Mouse (Mus musculus) heart, adult 2 months (tissue): ENCODE measurements around the gene Rassf8. TPM values are rescaled to one million over a fixed set of nuclear protein-coding genes. Genes with fewer than 3 reads are reported as not detected.
A peak's percentile ranks its signal among the peaks of the same experiment; 100 is the strongest.

Experiments used
- DNase-seq, 2 experiments: peaks; one replicate each; pipeline ENCODE4 v3.0.0; 2021
- H3K27ac ChIP-seq: fragments of 200-600 bp; 2 replicates; pipeline ENCODE4 v1.8.1; 2022
- H3K27me3 ChIP-seq: fragments of 200-500 bp; 2 replicates; pipeline ENCODE4 v1.6.1; 2012; ENCODE audit warnings: mild to moderate bottlenecking, low read length, inconsistent platforms, mixed read lengths; ENCODE audit not compliant: control insufficient read depth, insufficient read depth
- H3K36me3 ChIP-seq: fragments of 200-500 bp; 2 replicates; pipeline ENCODE4 v1.6.1; 2012; ENCODE audit warnings: low read length, inconsistent platforms; ENCODE audit not compliant: control insufficient read depth, insufficient read depth
- H3K4me1 ChIP-seq: fragments of 200-500 bp; 2 replicates; pipeline ENCODE4 v1.6.1; 2011; ENCODE audit warnings: low read length; ENCODE audit not compliant: control insufficient read depth, insufficient read depth
- H3K4me3 ChIP-seq: fragments of 200-600 bp; 2 replicates; pipeline ENCODE4 v1.8.1; 2022
- H3K79me2 ChIP-seq: fragments of 200-500 bp; replicated peaks from 2 replicates; pipeline ENCODE4 v1.6.1; 2012; ENCODE audit warnings: mild to moderate bottlenecking, inconsistent platforms, low read length, moderate library complexity, mixed read lengths; ENCODE audit not compliant: control insufficient read depth, insufficient read depth
- H3K9ac ChIP-seq: fragments of 200-500 bp; 2 replicates; pipeline ENCODE4 v1.6.1; 2012; ENCODE audit warnings: low read depth, mild to moderate bottlenecking, control low read depth, inconsistent platforms, low read length, mixed read lengths
- CTCF ChIP-seq: fragments of 200-600 bp; IDR thresholded peaks from 2 replicates; pipeline ENCODE4 v1.8.1; 2022; ENCODE audit warnings: antibody characterized with exemption, mild to moderate bottlenecking, moderate library complexity
- EP300 ChIP-seq: fragments of 200-500 bp; IDR thresholded peaks from 2 replicates; pipeline ENCODE4 v1.6.1; 2011; ENCODE audit warnings: low read depth, low read length, control low read depth; ENCODE audit not compliant: insufficient read depth
- POLR2A ChIP-seq: fragments of 200-500 bp; IDR thresholded peaks from 2 replicates; pipeline ENCODE4 v1.6.1; 2011; ENCODE audit warnings: mild to moderate bottlenecking, low read depth, low read length, control low read depth; ENCODE audit not compliant: insufficient read depth
- WGBS: fragments of 180-500 bp; shearing (Covaris S2); methylation state at CpG from one replicate; pipeline ENCODE4 v1.1.7; 2018; 5-methylcytosine and 5-hydroxymethylcytosine counted together
- intact Hi-C: fragments of 180-260 bp; cut with DNase I; formaldehyde crosslinking; loops from one replicate; pipeline ENCODE4 v1.15.1; 2025
- polyA plus RNA-seq: library from polyadenylated mRNA; depleted of rRNA; stranded (reverse); fragments of >200 nt; gene quantifications from 2 replicates; pipeline ENCODE4 v1.2.3, GENCODE M21; 2012
- total RNA-seq, 2 experiments: library from RNA; stranded (reverse); gene quantifications; 2 replicates each; pipeline ENCODE4 v1.2.3; 2021

Gene Rassf8
- total and polyA plus RNA-seq, 3 experiments, result 18.1 to 58.2 (median 56.9) TPM

DNA sequence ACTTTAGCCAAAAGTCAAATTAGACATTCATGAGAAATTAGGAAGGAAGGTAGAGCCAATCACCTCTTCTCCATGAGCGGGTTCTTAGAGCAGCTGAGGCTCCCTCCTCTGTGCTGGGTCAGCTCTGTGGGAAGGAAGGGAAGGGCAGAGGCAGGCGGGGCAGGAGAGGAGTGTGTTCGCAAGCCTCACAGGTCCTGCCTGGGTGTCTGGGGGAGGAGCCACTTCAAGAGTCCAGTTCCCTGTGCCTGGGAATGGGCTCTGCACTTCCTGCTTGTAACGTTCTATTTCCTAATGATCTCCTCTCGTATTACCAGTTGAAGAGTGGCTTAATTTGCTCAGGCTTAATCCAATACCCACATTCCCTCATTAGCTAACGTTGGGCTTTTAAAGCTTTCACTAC, 32.8 kb downstream of the Rassf8 start:
- no peak overlapping the region; the same call in 1 of the 2 replicates for H3K27ac ChIP-seq
- peaks cover 27% of the 10 kb centered on the region for H3K4me1 ChIP-seq
- 27% methylated on average over 6 of the region's 6 CpGs for WGBS

GRCm38 (mm10) chr6:145780180-145780802, 33.7 kb downstream of the Rassf8 start:
- Histone ChIP-seq H3K4me1 (peaks cover 27% of the 10 kb centered on the region), H3K36me3 (peaks cover 15% of the 10 kb centered on the region), H3K79me2 (peaks cover 3% of the 10 kb centered on the region; the same call in 1 of the 2 replicates), H3K4me3 (no peak overlapping the region), H3K27me3 (no peaks in the 10 kb centered on the region), H3K9ac (no peak overlapping the region), H3K27ac (no peak overlapping the region)
- TF ChIP-seq POLR2A (no peak), EP300 (no peak), CTCF (no peak)
- intact Hi-C loops, result no loop called here
- 33% methylated on average over 8 of the region's 8 CpGs for WGBS
- DNase-seq, result no peak

More for the DNA sequence above, 32.8 kb downstream of the Rassf8 start:
- peaks cover 15% of the 10 kb centered on the region for H3K36me3 ChIP-seq
- H3K79me2 ChIP-seq, result peaks cover 6% of the 10 kb centered on the region
- H3K9ac ChIP-seq, result no peak overlapping the region
- intact Hi-C loops, result no loop called here
- TF ChIP-seq CTCF (no peak), POLR2A (no peak), EP300 (no peak)
- no peaks in the 10 kb centered on the region for H3K27me3 ChIP-seq
- no peak overlapping the region for H3K4me3 ChIP-seq
- no peak for DNase-seq

- H3K9ac ChIP-seq, result no peak overlapping the region
- no peaks in the 10 kb centered on the region for H3K27me3 ChIP-seq
- 78% methylated on average over 9 of the region's 9 CpGs for WGBS
- no peak overlapping the region for H3K4me3 ChIP-seq
- peaks cover 3% of the 10 kb centered on the region; the same call in 1 of the 2 replicates for H3K79me2 ChIP-seq
- TF ChIP-seq CTCF (no peak), EP300 (no peak), POLR2A (no peak)
- peak overlapping the region; percentile 59 for H3K27ac ChIP-seq
- DNase-seq, result no peak
- intact Hi-C loops, result no loop called here
- H3K36me3 ChIP-seq, result peaks cover 15% of the 10 kb centered on the region
- peaks cover 27% of the 10 kb centered on the region for H3K4me1 ChIP-seq
Observed at GRCm38 (mm10) chr6:145781256-145781655, 34.7 kb downstream of the Rassf8 start.

DNA sequence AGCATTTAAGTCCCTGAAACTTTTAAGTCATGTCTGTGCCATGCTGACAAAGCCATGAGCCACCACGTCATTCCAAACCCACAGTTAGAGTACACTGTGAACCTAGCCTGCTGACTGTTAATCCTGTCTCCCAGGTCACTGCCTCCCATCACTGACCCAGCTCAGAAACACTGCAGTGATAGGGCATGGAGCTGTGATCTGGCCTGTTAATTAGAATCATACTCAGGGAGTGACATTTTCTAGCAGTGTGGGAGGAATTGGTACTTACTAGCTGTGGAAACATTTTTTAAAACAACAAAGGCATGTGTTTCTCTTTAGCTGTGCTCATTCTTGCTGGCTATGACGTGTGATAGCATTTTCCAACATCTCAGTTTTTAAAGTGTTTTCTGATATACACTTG, 35.4 kb downstream of the Rassf8 start:
- intact Hi-C loops, result no loop called here
- DNase-seq, result no peak

DNA sequence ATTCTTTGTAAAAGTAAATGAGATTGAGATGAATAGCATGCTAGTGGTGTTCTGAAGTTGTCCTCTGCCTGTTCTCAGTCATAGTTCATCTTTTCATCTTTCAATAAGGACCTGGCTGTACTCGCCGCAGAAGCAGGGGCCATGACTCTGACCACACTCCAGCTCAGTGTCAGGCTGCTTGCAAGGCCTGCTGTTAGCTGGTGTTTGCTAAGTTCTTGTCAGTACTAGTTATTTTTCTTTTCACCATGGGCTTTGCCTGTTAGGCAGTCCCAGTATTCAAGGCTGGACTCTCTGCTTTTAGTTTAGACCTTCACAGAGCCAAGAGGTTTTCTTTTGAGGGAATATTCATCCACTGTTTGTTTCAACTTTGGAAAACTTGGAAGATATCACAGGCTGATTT, 40.8 kb downstream of the Rassf8 start:
- peaks cover 12% of the 10 kb centered on the region for H3K4me1 ChIP-seq
- 70% methylated on average over 2 of the region's 2 CpGs for WGBS
- H3K4me3 ChIP-seq, result no peak overlapping the region
- no peak overlapping the region for H3K9ac ChIP-seq
- no peak for TF ChIP-seq POLR2A
- no peak for TF ChIP-seq EP300
- no peak overlapping the region for H3K27ac ChIP-seq
- H3K79me2 ChIP-seq, result no peaks in the 10 kb centered on the region
- H3K27me3 ChIP-seq, result no peaks in the 10 kb centered on the region
- peaks cover 3% of the 10 kb centered on the region; the same call in 1 of the 2 replicates for H3K36me3 ChIP-seq
- intact Hi-C loops, result no loop called here
- no peak for DNase-seq

More for the DNA sequence above, 35.4 kb downstream of the Rassf8 start:
- Histone ChIP-seq H3K27ac (peak overlapping the region; percentile 59), H3K27me3 (no peaks in the 10 kb centered on the region), H3K9ac (no peak overlapping the region), H3K4me1 (peaks cover 27% of the 10 kb centered on the region), H3K79me2 (peaks cover 3% of the 10 kb centered on the region; the same call in 1 of the 2 replicates), H3K4me3 (no peak overlapping the region), H3K36me3 (peaks cover 15% of the 10 kb centered on the region)
- WGBS, result 66% methylated on average over 2 of the region's 2 CpGs
- no peak for TF ChIP-seq EP300
- TF ChIP-seq CTCF, result no peak
- TF ChIP-seq POLR2A, result no peak

GRCm38 (mm10) chr6:145789738-145790137, 43.2 kb downstream of the Rassf8 start:
- H3K36me3 ChIP-seq, result peaks cover 3% of the 10 kb centered on the region; the same call in 1 of the 2 replicates
- H3K27me3 ChIP-seq, result no peaks in the 10 kb centered on the region
- H3K9ac ChIP-seq, result no peak overlapping the region
- WGBS, result 93% methylated on average over 4 of the region's 4 CpGs
- DNase-seq, result no peak
- intact Hi-C loops, result loop anchor here (5.0 to 10.0 kb wide), 2 partner anchors 125 to 427 kb away; no protein-coding TSS in a partner anchor
- no peak for TF ChIP-seq EP300
- no peak for TF ChIP-seq CTCF
- no peak for TF ChIP-seq POLR2A
- H3K79me2 ChIP-seq, result no peaks in the 10 kb centered on the region; the same call in 1 of the 2 replicates
- no peak overlapping the region for H3K4me3 ChIP-seq
- no peak overlapping the region for H3K27ac ChIP-seq
- H3K4me1 ChIP-seq, result peaks cover 10% of the 10 kb centered on the region
